Mouse (Mus musculus) cerebellum, adult 18-20 months (tissue): ENCODE data around the gene Minos1.

Experiments
- DNase-seq, 2 experiments: peaks; one replicate each; pipeline ENCODE4 v3.0.0; 2021

Minos1 gene

GRCm38 (mm10) chr4:139130701-139131549 is at the start of gene Minos1:
TSS of gene Minos1 (minus strand) at chr4:139131113.
- DNase-seq: peak; percentile 96 to 98

- DNase-seq: no peak
Observed at GRCm38 (mm10) chr4:139179731-139180625, 49.1 kb upstream of the Minos1 start.

GRCm38 (mm10) chr4:139179218-139179617 is 48.3 kb upstream of the Minos1 start:
- no peak for DNase-seq

- DNase-seq: no peak
Observed at GRCm38 (mm10) chr4:139178377-139178776, 47.5 kb upstream of the Minos1 start.

GRCm38 (mm10) chr4:139177921-139178320 is 47.0 kb upstream of the Minos1 start:
- no peak for DNase-seq

GRCm38 (mm10) chr4:139176023-139176422 is 45.1 kb upstream of the Minos1 start:
- DNase-seq: no peak

- no peak for DNase-seq
Observed at GRCm38 (mm10) chr4:139175061-139175971, 44.4 kb upstream of the Minos1 start.

- no peak for DNase-seq
Observed at GRCm38 (mm10) chr4:139169748-139170279, 38.9 kb upstream of the Minos1 start.

- no peak for DNase-seq
Observed at GRCm38 (mm10) chr4:139168985-139169747, 38.3 kb upstream of the Minos1 start.

GRCm38 (mm10) chr4:139167107-139167506 is 36.2 kb upstream of the Minos1 start:
- no peak for DNase-seq

GRCm38 (mm10) chr4:139166244-139166643 is 35.3 kb upstream of the Minos1 start:
- no peak for DNase-seq

- no peak for DNase-seq
Observed at GRCm38 (mm10) chr4:139165259-139165658, 34.3 kb upstream of the Minos1 start.

GRCm38 (mm10) chr4:139164082-139164481 is 33.2 kb upstream of the Minos1 start:
- DNase-seq: no peak

- no peak for DNase-seq
Observed at GRCm38 (mm10) chr4:139161076-139161475, 30.2 kb upstream of the Minos1 start.

GRCm38 (mm10) chr4:139158350-139158749 is 27.4 kb upstream of the Minos1 start:
- DNase-seq: no peak

- DNase-seq: no peak
Observed at GRCm38 (mm10) chr4:139156538-139156937, 25.6 kb upstream of the Minos1 start.

- no peak for DNase-seq
Observed at GRCm38 (mm10) chr4:139154576-139155307, 23.8 kb upstream of the Minos1 start.

- DNase-seq: no peak
Observed at GRCm38 (mm10) chr4:139151370-139151769, 20.5 kb upstream of the Minos1 start.

- no peak for DNase-seq
Observed at GRCm38 (mm10) chr4:139146760-139147159, 15.8 kb upstream of the Minos1 start.

GRCm38 (mm10) chr4:139145156-139145555 is 14.2 kb upstream of the Minos1 start:
- DNase-seq: no peak

- no peak for DNase-seq
Observed at GRCm38 (mm10) chr4:139144577-139144976, 13.7 kb upstream of the Minos1 start.
